Mouse (Mus musculus): ENCODE results near the gene Ntf3. TPM values are rescaled to one million over a fixed set of nuclear protein-coding genes. Genes with fewer than 3 reads are reported as not detected.

Ntf3 gene
- polyA plus RNA-seq, 1 experiment from 2014 or later: 9.9 TPM

DNA sequence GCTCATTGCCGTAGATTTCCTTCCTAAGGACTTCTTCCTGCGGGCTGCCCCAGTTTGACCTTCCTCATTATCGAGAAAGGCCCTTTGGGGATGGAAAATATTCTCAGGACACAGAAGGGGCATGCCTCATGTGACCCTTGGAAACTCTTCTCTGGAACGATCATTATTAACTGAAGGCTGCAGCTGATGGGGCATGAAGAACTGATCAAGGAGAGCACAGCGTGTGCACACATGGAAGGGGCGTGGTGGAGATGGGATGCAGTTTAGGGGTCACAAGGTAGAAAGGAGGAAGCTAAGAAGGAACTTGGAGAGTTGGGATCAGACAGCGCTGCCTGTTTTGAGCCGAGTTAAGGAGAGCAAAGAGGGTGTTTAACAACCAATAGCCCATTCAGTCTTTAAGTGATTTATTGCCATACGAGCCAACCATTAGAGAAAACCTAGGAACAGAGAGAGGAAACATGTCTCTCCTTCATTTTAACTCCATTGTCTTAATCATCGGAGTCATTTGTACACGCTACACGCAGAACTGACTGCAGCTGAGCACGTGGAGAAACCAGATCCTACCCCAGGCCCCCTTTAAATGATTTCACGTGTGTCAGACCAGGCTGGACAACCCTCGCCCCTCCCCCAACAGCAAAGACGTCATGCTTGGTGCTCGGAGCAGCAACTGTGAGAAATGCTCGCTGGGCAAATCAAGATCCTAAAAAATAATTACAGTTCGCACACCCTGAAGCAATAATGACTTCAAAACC, 32.4 kb downstream of the Ntf3 start:
- Histone ChIP-seq H3K27ac (ENCODE audit: low read depth) (no peak overlapping the region), H3K27me3 (replicated peaks; ENCODE audit: control insufficient read depth, insufficient read depth, low read length) (no peaks in the 10 kb centered on the region), H3K4me2 (ENCODE audit: low read length) (no peak overlapping the region), H3K9ac (ENCODE audit: low read length) (no peak overlapping the region), H3K36me3 (ENCODE audit: control insufficient read depth, insufficient read depth, low read length) (no peaks in the 10 kb centered on the region), H3K9me3 (ENCODE audit: control insufficient read depth, low read length) (no peaks in the 10 kb centered on the region), H3K4me1 (replicated peaks; ENCODE audit: control insufficient read depth, insufficient read depth, low read length) (no peaks in the 10 kb centered on the region), H3K4me3 (ENCODE audit: low read depth, low read length) (no peak overlapping the region)
- no peak for ATAC-seq (replicated peaks; ENCODE audit: low FRiP score, low TSS enrichment, low read depth)
- WGBS: 58% methylated on average over 19 of the region's 19 CpGs
- DNase-seq (ENCODE audit: low spot score): no peak

DNA sequence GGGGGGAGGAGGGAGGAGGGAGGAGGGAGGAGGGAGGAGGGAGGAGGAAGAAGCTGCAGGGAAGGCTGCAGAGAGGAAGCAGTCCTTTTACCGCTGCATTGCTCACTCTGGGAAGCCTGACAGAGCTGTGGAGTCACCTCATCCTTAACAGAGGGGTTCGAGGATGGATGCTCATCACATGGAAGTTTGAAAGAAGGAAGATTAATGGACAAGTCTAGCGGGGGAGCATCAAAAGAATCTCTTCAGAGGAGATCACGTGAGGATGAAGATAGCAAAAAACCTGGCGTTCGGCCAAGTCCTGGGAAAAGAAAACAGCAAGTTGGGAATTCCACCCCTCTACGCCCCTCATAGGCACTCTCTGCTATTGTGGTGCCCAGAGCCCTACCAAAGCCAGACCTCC, 38.5 kb downstream of the Ntf3 start:
- DNase-seq (ENCODE audit: low spot score) (peak; percentile 61), ATAC-seq (replicated peaks; ENCODE audit: low FRiP score, low TSS enrichment, low read depth) (no peak)
- H3K4me2 ChIP-seq (ENCODE audit: low read length): no peak overlapping the region
- H3K4me3 ChIP-seq (ENCODE audit: low read depth, low read length): no peak overlapping the region
- H3K27ac ChIP-seq (ENCODE audit: low read depth): no peak overlapping the region
- H3K27me3 ChIP-seq (replicated peaks; ENCODE audit: control insufficient read depth, insufficient read depth, low read length): no peaks in the 10 kb centered on the region
- H3K36me3 ChIP-seq (ENCODE audit: control insufficient read depth, insufficient read depth, low read length): no peaks in the 10 kb centered on the region
- H3K9ac ChIP-seq (ENCODE audit: low read length): no peak overlapping the region
- H3K9me3 ChIP-seq (ENCODE audit: control insufficient read depth, low read length): no peaks in the 10 kb centered on the region
- peaks cover 7% of the 10 kb centered on the region; the same call in 1 of the 2 replicates for H3K4me1 ChIP-seq (replicated peaks; ENCODE audit: control insufficient read depth, insufficient read depth, low read length)
- 27% methylated on average over 7 of the region's 7 CpGs for WGBS

DNA sequence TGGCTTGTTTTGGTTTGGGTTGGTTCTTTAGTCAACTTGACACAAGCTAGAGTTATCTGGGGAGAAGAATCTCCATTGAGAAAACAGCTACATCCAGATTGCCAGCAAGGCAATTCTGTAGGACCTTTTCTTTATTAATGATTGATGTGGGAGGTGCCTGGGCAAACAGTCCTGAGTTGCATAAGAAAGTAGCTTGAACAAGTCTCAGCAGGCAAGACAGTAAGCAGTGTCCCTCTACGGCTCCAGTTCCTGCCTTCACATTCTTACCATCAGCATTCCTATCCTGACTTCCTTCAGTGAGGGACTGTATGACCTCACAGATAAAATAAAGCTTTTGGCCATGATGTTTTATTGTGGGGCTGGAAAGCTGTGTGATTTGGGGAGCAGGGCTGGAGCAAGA, 48.5 kb downstream of the Ntf3 start:
- Histone ChIP-seq H3K36me3 (ENCODE audit: control insufficient read depth, insufficient read depth, low read length) (no peaks in the 10 kb centered on the region), H3K27me3 (replicated peaks; ENCODE audit: control insufficient read depth, insufficient read depth, low read length) (no peaks in the 10 kb centered on the region), H3K27ac (ENCODE audit: low read depth) (no peak overlapping the region), H3K4me3 (ENCODE audit: low read depth, low read length) (no peak overlapping the region), H3K4me1 (replicated peaks; ENCODE audit: control insufficient read depth, insufficient read depth, low read length) (peaks cover 27% of the 10 kb centered on the region), H3K4me2 (ENCODE audit: low read length) (no peak overlapping the region), H3K9ac (ENCODE audit: low read length) (no peak overlapping the region), H3K9me3 (ENCODE audit: control insufficient read depth, low read length) (no peaks in the 10 kb centered on the region)
- no peak for DNase-seq (ENCODE audit: low spot score)
- 50% methylated on average over 1 of the region's 1 CpGs for WGBS
- ATAC-seq (replicated peaks; ENCODE audit: low FRiP score, low TSS enrichment, low read depth): no peak

DNA sequence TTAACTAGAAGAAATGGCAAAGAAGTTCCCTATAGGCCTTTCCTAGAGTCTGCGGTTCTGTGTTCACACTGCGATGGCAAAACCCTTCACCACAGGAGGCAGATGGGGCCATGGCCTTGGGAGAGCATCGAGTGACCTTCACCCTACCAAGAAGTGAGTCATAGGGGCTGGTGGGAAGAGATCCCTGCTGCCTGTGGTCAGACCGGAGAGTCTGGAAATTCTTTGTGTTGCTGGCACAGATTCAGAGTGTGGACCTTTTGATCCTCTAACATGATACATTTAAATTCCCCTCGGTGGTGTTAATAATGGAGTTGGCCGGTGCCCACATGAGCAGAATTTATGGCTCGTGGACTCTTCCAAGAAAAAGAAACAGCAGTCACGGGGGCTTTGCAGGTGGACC, 49.5 kb downstream of the Ntf3 start:
- DNase-seq (ENCODE audit: low spot score): no peak
- Histone ChIP-seq H3K36me3 (ENCODE audit: control insufficient read depth, insufficient read depth, low read length) (no peaks in the 10 kb centered on the region), H3K9me3 (ENCODE audit: control insufficient read depth, low read length) (no peaks in the 10 kb centered on the region), H3K27ac (ENCODE audit: low read depth) (no peak overlapping the region), H3K4me1 (replicated peaks; ENCODE audit: control insufficient read depth, insufficient read depth, low read length) (peaks cover 27% of the 10 kb centered on the region), H3K9ac (ENCODE audit: low read length) (no peak overlapping the region), H3K4me3 (ENCODE audit: low read depth, low read length) (no peak overlapping the region), H3K4me2 (ENCODE audit: low read length) (no peak overlapping the region), H3K27me3 (replicated peaks; ENCODE audit: control insufficient read depth, insufficient read depth, low read length) (no peaks in the 10 kb centered on the region)
- ATAC-seq (replicated peaks; ENCODE audit: low FRiP score, low TSS enrichment, low read depth): no peak
- WGBS: 78% methylated on average over 8 of the region's 8 CpGs

DNA sequence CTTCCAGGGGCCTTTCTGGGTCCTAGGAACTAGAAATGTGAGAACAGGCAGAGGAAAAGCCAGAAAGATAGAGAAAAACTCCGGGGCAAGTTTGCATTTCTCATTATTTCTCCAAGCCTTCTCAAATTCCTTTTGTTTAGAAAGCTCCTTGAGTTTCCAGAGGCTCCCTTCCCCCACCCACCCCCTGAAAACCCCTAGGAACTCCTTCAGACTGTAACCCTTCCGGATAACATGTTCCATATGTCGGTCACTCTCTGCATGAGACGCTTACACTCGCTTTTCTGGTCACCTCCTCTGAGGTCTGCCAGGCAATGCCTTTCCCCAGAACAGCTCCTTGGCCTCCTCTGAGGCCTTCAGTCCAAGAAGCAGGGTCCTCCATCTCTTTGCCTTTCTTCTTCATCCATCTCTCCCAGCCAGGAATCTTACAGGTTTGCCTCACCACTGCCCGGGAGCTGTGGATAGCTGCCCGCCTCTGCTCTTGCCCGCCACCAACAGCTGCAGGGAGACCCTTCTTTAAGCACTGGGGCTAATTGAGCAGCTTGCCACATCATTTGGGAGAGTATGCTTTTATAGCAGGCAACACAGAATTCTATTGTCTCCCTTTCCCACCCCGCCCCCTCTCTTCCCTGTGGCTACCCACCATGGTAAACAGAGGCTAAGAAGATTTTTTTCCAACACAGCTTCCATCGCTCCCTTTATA, 51.6 kb downstream of the Ntf3 start:
- H3K27me3 ChIP-seq (replicated peaks; ENCODE audit: control insufficient read depth, insufficient read depth, low read length): no peaks in the 10 kb centered on the region
- peaks cover 33% of the 10 kb centered on the region for H3K4me1 ChIP-seq (replicated peaks; ENCODE audit: control insufficient read depth, insufficient read depth, low read length)
- no peaks in the 10 kb centered on the region for H3K36me3 ChIP-seq (ENCODE audit: control insufficient read depth, insufficient read depth, low read length)
- DNase-seq (ENCODE audit: low spot score): no peak
- H3K4me2 ChIP-seq (ENCODE audit: low read length): 0 out of 2 replicates have a peak overlapping the region, but pooled peaks have one; percentile 11
- peak overlapping the region; percentile 92 for H3K27ac ChIP-seq (ENCODE audit: low read depth)
- WGBS: 30% methylated on average over 10 of the region's 10 CpGs
- H3K9me3 ChIP-seq (ENCODE audit: control insufficient read depth, low read length): no peaks in the 10 kb centered on the region
- ATAC-seq (replicated peaks; ENCODE audit: low FRiP score, low TSS enrichment, low read depth): no peak
- peak overlapping the region; percentile 20; the same call in 1 of the 2 replicates for H3K9ac ChIP-seq (ENCODE audit: low read length)
- H3K4me3 ChIP-seq (ENCODE audit: low read depth, low read length): no peak overlapping the region

DNA sequence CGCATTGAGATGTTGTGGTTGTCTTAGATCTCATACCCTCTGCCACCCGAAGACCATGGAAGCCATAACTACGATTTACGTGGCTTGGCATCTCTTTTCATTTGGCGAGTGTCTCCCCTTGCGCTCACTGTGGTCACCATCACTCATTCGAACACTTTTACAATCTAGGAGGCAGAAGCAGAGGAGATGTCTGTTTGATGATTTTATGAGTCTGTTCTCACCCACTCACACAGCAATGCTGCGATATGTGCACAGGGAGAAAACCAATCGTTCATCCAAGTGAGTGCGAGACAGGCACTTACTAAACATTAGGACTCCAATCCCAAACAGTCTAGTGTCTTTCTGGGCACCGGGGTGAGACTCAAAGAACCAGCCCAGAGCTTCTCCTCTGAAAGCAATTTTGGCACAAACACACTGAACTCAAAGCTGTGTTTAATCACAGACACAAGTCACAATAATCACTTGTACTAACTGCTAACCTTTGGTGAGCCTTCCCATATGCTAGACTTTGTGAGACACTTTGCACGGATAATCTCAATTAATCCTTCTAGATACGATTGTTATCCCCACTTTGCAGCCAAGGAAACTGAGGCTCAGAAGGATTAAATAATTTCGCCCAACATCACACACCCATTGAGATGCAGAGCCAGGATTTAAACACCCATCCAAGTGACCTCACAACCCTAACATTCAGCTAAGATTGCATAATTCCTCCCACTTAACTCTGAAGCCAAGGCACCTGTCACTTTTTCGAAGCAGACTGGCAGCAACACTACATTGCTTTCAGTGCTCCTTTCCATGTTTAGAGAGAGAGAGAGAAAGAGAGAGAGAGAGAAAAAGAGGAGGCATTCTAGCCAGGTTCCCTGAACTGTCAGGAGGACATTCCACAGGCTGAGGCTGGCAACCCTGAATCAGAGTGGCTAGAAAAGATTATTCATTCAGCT, 55.5 kb downstream of the Ntf3 start:
- no peaks in the 10 kb centered on the region for H3K9me3 ChIP-seq (ENCODE audit: control insufficient read depth, low read length)
- 64% methylated on average over 15 of the region's 15 CpGs for WGBS
- H3K4me1 ChIP-seq (replicated peaks; ENCODE audit: control insufficient read depth, insufficient read depth, low read length): peaks cover 27% of the 10 kb centered on the region
- no peak overlapping the region for H3K9ac ChIP-seq (ENCODE audit: low read length)
- no peak overlapping the region for H3K27ac ChIP-seq (ENCODE audit: low read depth)
- ATAC-seq (replicated peaks; ENCODE audit: low FRiP score, low TSS enrichment, low read depth) (no peak), DNase-seq (ENCODE audit: low spot score) (no peak)
- no peak overlapping the region for H3K4me2 ChIP-seq (ENCODE audit: low read length)
- no peak overlapping the region for H3K4me3 ChIP-seq (ENCODE audit: low read depth, low read length)
- H3K27me3 ChIP-seq (replicated peaks; ENCODE audit: control insufficient read depth, insufficient read depth, low read length): no peaks in the 10 kb centered on the region
- no peaks in the 10 kb centered on the region for H3K36me3 ChIP-seq (ENCODE audit: control insufficient read depth, insufficient read depth, low read length)

DNA sequence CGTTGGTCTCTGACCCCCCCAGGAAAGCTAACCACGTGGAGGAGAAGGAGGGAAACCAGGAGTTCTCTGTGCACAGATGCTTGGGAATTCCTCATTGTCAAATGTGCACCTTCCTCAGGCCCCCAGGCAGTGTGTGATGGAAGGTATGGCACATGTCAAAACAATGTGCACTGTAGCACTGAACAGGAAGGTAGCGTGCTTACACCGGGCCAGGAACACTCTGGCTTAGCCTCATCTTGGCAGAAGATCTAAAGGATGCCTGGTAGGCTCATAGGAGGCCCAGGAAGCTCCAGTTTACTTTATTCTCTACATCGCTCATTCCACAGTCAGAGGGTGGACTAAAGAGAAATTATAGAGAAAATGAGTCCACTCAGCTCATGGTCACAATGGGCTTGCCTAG, 57.5 kb downstream of the Ntf3 start:
- DNase-seq (ENCODE audit: low spot score): no peak
- 37% methylated on average over 5 of the region's 5 CpGs for WGBS

DNA sequence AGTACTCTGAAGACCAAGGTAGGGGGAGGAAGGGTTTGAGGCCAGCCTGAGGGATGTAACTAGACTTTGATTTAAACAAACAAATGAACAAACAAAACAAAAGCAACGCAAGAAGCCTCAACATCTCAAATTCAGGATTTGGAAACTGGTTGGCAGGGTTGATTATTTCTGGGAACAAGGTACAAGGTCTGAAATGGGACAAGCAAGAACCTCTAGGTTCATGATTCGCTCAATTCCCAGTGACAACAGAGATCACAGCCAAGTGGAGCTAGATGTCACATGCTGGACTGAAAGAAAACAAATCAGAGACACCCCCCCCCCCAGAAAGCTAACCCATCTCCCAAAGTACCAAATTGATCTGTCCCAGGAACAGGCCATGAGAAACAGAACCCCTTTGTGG, 57.9 kb downstream of the Ntf3 start:
- no peak for DNase-seq (ENCODE audit: low spot score)
- ATAC-seq (replicated peaks; ENCODE audit: low FRiP score, low TSS enrichment, low read depth): no peak
- no peaks in the 10 kb centered on the region for H3K27me3 ChIP-seq (replicated peaks; ENCODE audit: control insufficient read depth, insufficient read depth, low read length)
- no peak overlapping the region for H3K4me3 ChIP-seq (ENCODE audit: low read depth, low read length)
- no peaks in the 10 kb centered on the region for H3K36me3 ChIP-seq (ENCODE audit: control insufficient read depth, insufficient read depth, low read length)
- no peak overlapping the region for H3K27ac ChIP-seq (ENCODE audit: low read depth)
- H3K9ac ChIP-seq (ENCODE audit: low read length): no peak overlapping the region
- 80% methylated on average over 2 of the region's 2 CpGs for WGBS
- no peak overlapping the region for H3K4me2 ChIP-seq (ENCODE audit: low read length)
- no peaks in the 10 kb centered on the region for H3K9me3 ChIP-seq (ENCODE audit: control insufficient read depth, low read length)
- H3K4me1 ChIP-seq (replicated peaks; ENCODE audit: control insufficient read depth, insufficient read depth, low read length): peaks cover 7% of the 10 kb centered on the region; the same call in 1 of the 2 replicates

More for the DNA sequence above, 57.5 kb downstream of the Ntf3 start:
- Histone ChIP-seq H3K9ac (ENCODE audit: low read length) (no peak overlapping the region), H3K27me3 (replicated peaks; ENCODE audit: control insufficient read depth, insufficient read depth, low read length) (no peaks in the 10 kb centered on the region), H3K4me2 (ENCODE audit: low read length) (no peak overlapping the region), H3K4me1 (replicated peaks; ENCODE audit: control insufficient read depth, insufficient read depth, low read length) (peaks cover 11% of the 10 kb centered on the region), H3K27ac (ENCODE audit: low read depth) (no peak overlapping the region), H3K4me3 (ENCODE audit: low read depth, low read length) (no peak overlapping the region), H3K36me3 (ENCODE audit: control insufficient read depth, insufficient read depth, low read length) (no peaks in the 10 kb centered on the region), H3K9me3 (ENCODE audit: control insufficient read depth, low read length) (no peaks in the 10 kb centered on the region)
- peak; percentile 64; the same call in 1 of the 2 replicates for ATAC-seq (replicated peaks; ENCODE audit: low FRiP score, low TSS enrichment, low read depth)
